11 mouse cellular contexts compared by ENCODE assay signal in the genomic region with DNA sequence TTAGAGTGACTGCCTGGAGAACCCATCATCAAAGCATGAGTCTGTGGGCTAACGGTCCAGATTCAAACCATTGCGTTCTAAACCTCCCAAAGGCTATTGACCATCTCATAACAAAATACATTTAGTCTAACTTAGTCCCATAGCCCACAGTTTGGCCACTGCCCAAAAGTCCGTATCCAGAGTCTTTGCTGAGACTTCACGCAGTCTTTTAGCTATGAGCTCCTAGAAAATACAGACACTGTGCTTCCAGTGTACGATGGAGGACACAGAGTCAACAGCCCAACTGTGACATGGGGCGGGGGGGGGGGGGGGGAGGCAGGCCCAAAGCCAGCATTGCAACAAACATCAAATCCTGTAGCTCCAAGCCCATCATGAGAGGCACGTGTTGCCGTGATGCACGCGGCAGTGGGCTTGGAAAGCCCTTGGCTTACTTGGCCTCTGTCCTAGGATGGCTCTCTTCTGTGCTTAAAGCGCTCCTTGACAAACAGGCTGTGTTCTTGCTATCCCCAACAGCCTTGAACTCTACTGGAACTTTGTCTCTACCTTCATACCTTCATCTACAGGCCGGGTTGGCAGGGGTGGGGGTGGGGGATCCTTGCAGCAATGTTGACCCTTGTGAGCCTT. TPM values are rescaled to one million over a fixed set of nuclear protein-coding genes. Genes with fewer than 3 reads are reported as not detected.
DNase-seq lines count a peak whose midpoint lies in the region; ATAC-seq and TF ChIP-seq lines count a peak whose summit lies in the region.
"Had no signal": no experiment of that assay in that cellular context is flagged by ENCODE, and none has a peak within 500 bp of the region (broad histone marks: within the 10 kb centered on the region; RNA-seq: fewer than 3 reads in every experiment).

No protein-coding gene starts in this region.

- H3K36me3 ChIP-seq in forebrain, embryonic 13.5 days (ENCODE audit: poor library complexity, severe bottlenecking) = no peaks in the 10 kb centered on the region
- H3K36me3 ChIP-seq in intestine, embryonic 16.5 days (ENCODE audit: control insufficient read depth, insufficient read depth, low read length) = no peaks in the 10 kb centered on the region
- H3K36me3 ChIP-seq in neural tube, embryonic 14.5 days (ENCODE audit: control insufficient read depth, insufficient read depth, low read length) = no peaks in the 10 kb centered on the region

- H3K27me3 ChIP-seq in forebrain, embryonic 13.5 days = no peaks in the 10 kb centered on the region
- no peaks in the 10 kb centered on the region for H3K27me3 ChIP-seq in intestine, embryonic 16.5 days (replicated peaks; ENCODE audit: control insufficient read depth, insufficient read depth, low read length)
- no peaks in the 10 kb centered on the region for H3K27me3 ChIP-seq in neural tube, embryonic 14.5 days (ENCODE audit: control insufficient read depth, insufficient read depth, low read length)

- 78% methylated on average over 12 of the region's 12 CpGs for WGBS in forebrain, embryonic 13.5 days
- WGBS in intestine, embryonic 16.5 days = 71% methylated on average over 12 of the region's 12 CpGs
- WGBS in neural tube, embryonic 14.5 days = 76% methylated on average over 12 of the region's 12 CpGs

- H3K9me3 ChIP-seq in forebrain, embryonic 13.5 days (replicated peaks) = no peaks in the 10 kb centered on the region
- H3K9me3 ChIP-seq in intestine, embryonic 16.5 days (ENCODE audit: control insufficient read depth, low read length) = no peaks in the 10 kb centered on the region
- no peaks in the 10 kb centered on the region for H3K9me3 ChIP-seq in neural tube, embryonic 14.5 days (ENCODE audit: control insufficient read depth, low read length)
- H3K9me3 ChIP-seq: G1E had no signal

- peak overlapping the region; percentile 48 for H3K4me2 ChIP-seq in forebrain, embryonic 13.5 days
- peak overlapping the region; percentile 41 for H3K4me2 ChIP-seq in intestine, embryonic 16.5 days (ENCODE audit: low read depth, low read length)
- H3K4me2 ChIP-seq in neural tube, embryonic 14.5 days (ENCODE audit: low read depth, low read length) = peak overlapping the region; percentile 36

- H3K4me1 ChIP-seq in forebrain, embryonic 13.5 days = peaks cover 14% of the 10 kb centered on the region
- peaks cover 23% of the 10 kb centered on the region; the same call in 1 of the 2 replicates for H3K4me1 ChIP-seq in intestine, embryonic 16.5 days (ENCODE audit: control insufficient read depth, insufficient read depth, low read length)
- no peaks in the 10 kb centered on the region for H3K4me1 ChIP-seq in neural tube, embryonic 14.5 days (ENCODE audit: control insufficient read depth, insufficient read depth, low read length)

- DNase-seq in left cerebral cortex, adult 2 months (ENCODE audit: extremely low spot score in 1 of 2, low spot score in 2 of 2) = no peak
- DNase-seq in left cerebral cortex, adult 9 months (ENCODE audit: low spot score in 2 of 2) = no peak
- DNase-seq in cerebellum, adult 9-11 months = no peak
- DNase-seq in ovary, postnatal 10 days (ENCODE audit: low spot score) = no peak
- DNase-seq: gastrocnemius, postnatal 25 days had no signal

- no peak overlapping the region for H3K9ac ChIP-seq in forebrain, embryonic 13.5 days
- no peak overlapping the region for H3K9ac ChIP-seq in intestine, embryonic 16.5 days (ENCODE audit: low read depth, low read length)
- no peak overlapping the region; the same call in 1 of the 2 replicates for H3K9ac ChIP-seq in neural tube, embryonic 14.5 days (replicated peaks; ENCODE audit: low read depth, low read length)
- H3K9ac ChIP-seq: liver, embryonic 14.5 days had no signal

- intact Hi-C loops in left cerebral cortex, adult 2 months (cut with DNase I) = no loop called here

- ATAC-seq in forebrain, embryonic 13.5 days = no peak
- ATAC-seq in intestine, embryonic 16.5 days = no peak
- ATAC-seq in neural tube, embryonic 14.5 days (ENCODE audit: low read depth) = no peak
- no peak for ATAC-seq in erythroblast, adult 5-6 weeks (replicated peaks; ENCODE audit: low FRiP score, poor library complexity, severe bottlenecking)

- H3K27ac ChIP-seq in left cerebral cortex, adult 2 months = no peak overlapping the region
- no peak overlapping the region for H3K27ac ChIP-seq in forebrain, embryonic 13.5 days
- H3K27ac ChIP-seq in intestine, embryonic 16.5 days (ENCODE audit: low read length) = no peak overlapping the region
- H3K27ac ChIP-seq in neural tube, embryonic 14.5 days (ENCODE audit: low read depth, low read length) = no peak overlapping the region
- H3K27ac ChIP-seq: liver, embryonic 14.5 days had no signal

- TF ChIP-seq CTCF in left cerebral cortex, adult 2 months (IDR thresholded peaks at IDR 0.05) = no peak

- peak overlapping the region; percentile 23; the same call in 1 of the 2 replicates for H3K4me3 ChIP-seq in left cerebral cortex, adult 2 months
- peak overlapping the region; percentile 23 for H3K4me3 ChIP-seq in forebrain, embryonic 13.5 days
- H3K4me3 ChIP-seq in intestine, embryonic 16.5 days (ENCODE audit: low read length) = peak overlapping the region; percentile 29
- peak overlapping the region; percentile 22; the same call in 1 of the 2 replicates for H3K4me3 ChIP-seq in neural tube, embryonic 14.5 days (ENCODE audit: low read depth, low read length)

RNA-seq across cellular contexts. Expression of a gene that starts 32.3 kb away (rescaled TPM):
- total RNA-seq in left cerebral cortex, adult 2 months (2021) = 10 to 100 TPM; 41.4 to 45.8 TPM
- 5.8 and 6.7 TPM in 2 replicates for polyA plus RNA-seq in forebrain, embryonic 13.5 days (2015; fragmentation: Nextera tagmentation; extraction: Ambion mirVana)
- 48.3 and 56.0 TPM in 2 replicates for polyA plus RNA-seq in intestine, embryonic 16.5 days (2015; fragmentation: Nextera tagmentation; extraction: Ambion mirVana)
- polyA plus RNA-seq in neural tube, embryonic 14.5 days (2014; fragmentation: Nextera tagmentation; extraction: Ambion mirVana) = 19.9 and 21.8 TPM in 2 replicates
- total RNA-seq in erythroblast, adult 5-6 weeks (2015; ENCODE audit: low replicate concordance) = 393 and 430 TPM in 2 replicates
- 573 and 623 TPM in 2 replicates for total RNA-seq in erythroblast, adult 5-6 weeks (2017; ENCODE audit: low replicate concordance)

RNA-seq across cellular contexts. Expression of a gene that starts 48.6 kb away (rescaled TPM):
- total RNA-seq in left cerebral cortex, adult 2 months (2021) = 1 to 10 TPM; 2.0 to 2.3 TPM
- 23.0 and 25.5 TPM in 2 replicates for polyA plus RNA-seq in forebrain, embryonic 13.5 days (2015; fragmentation: Nextera tagmentation; extraction: Ambion mirVana)
- 9.0 and 12.7 TPM in 2 replicates for polyA plus RNA-seq in intestine, embryonic 16.5 days (2015; fragmentation: Nextera tagmentation; extraction: Ambion mirVana)
- 6.7 and 7.0 TPM in 2 replicates for polyA plus RNA-seq in neural tube, embryonic 14.5 days (2014; fragmentation: Nextera tagmentation; extraction: Ambion mirVana)
- total RNA-seq in erythroblast, adult 5-6 weeks (2015; ENCODE audit: low replicate concordance) = 6.5 and 19.4 TPM in 2 replicates
- 30.5 and 31.9 TPM in 2 replicates for total RNA-seq in erythroblast, adult 5-6 weeks (2017; ENCODE audit: low replicate concordance)
